Mouse (Mus musculus) MEL (cell line): ENCODE measurements around the gene Zfp91.

Source experiments
- CTCF ChIP-seq, 3 experiments: IDR thresholded peaks in 2 of 3; conservative IDR thresholded peaks in 1 of 3; 2 replicates each; pipeline ENCODE4 v1.5.1; 2011 to 2012; ENCODE audit warnings: low read length in 3 of 3, low read depth in 2 of 3, mild to moderate bottlenecking in 2 of 3, improper control_type of control experiment in 1 of 3, inconsistent platforms in 1 of 3, mixed read lengths in 1 of 3, moderate library complexity in 1 of 3; ENCODE audit not compliant: control insufficient read depth in 1 of 3, insufficient read depth in 1 of 3, poor library complexity in 1 of 3, severe bottlenecking in 1 of 3
- GATA1 ChIP-seq: IDR thresholded peaks from 2 replicates; pipeline ENCODE4 v1.6.1; 2011; ENCODE audit warnings: low read depth, low read length, improper control_type of control experiment
- KAT2A ChIP-seq: conservative IDR thresholded peaks from 2 replicates; pipeline ENCODE4 v1.6.1; 2012; ENCODE audit warnings: low read depth, low read length, improper control_type of control experiment, inconsistent platforms
- MAZ ChIP-seq: IDR thresholded peaks from 2 replicates; pipeline ENCODE4 v1.6.1; 2012; ENCODE audit warnings: low read depth, mild to moderate bottlenecking, inconsistent platforms, low read length, improper control_type of control experiment
- NELFE ChIP-seq: IDR thresholded peaks from 2 replicates; pipeline ENCODE4 v1.6.1; 2011; ENCODE audit warnings: low read depth, low read length, improper control_type of control experiment
- POLR2A ChIP-seq, 2 experiments: IDR thresholded peaks; 2 replicates each; pipeline ENCODE4 v1.6.1; 2011 to 2012; ENCODE audit warnings: low read length in 2 of 2, mild to moderate bottlenecking in 2 of 2, control low read depth in 1 of 2, improper control_type of control experiment in 1 of 2, low read depth in 1 of 2, moderate library complexity in 1 of 2; ENCODE audit not compliant: control insufficient read depth in 1 of 2, insufficient read depth in 1 of 2, poor library complexity in 1 of 2
- POLR2AphosphoS2 ChIP-seq: IDR thresholded peaks from 2 replicates; pipeline ENCODE4 v1.6.1; 2011; ENCODE audit warnings: low read length, improper control_type of control experiment
- USF1 ChIP-seq: IDR thresholded peaks from 2 replicates; pipeline ENCODE4 v1.6.1; 2014; ENCODE audit warnings: low read depth, mild to moderate bottlenecking, inconsistent platforms, low read length, improper control_type of control experiment, moderate library complexity
- ZNF384 ChIP-seq: IDR thresholded peaks from 2 replicates; pipeline ENCODE4 v1.6.1; 2012; ENCODE audit warnings: low read depth, mild to moderate bottlenecking, inconsistent platforms, low read length, improper control_type of control experiment

DNA sequence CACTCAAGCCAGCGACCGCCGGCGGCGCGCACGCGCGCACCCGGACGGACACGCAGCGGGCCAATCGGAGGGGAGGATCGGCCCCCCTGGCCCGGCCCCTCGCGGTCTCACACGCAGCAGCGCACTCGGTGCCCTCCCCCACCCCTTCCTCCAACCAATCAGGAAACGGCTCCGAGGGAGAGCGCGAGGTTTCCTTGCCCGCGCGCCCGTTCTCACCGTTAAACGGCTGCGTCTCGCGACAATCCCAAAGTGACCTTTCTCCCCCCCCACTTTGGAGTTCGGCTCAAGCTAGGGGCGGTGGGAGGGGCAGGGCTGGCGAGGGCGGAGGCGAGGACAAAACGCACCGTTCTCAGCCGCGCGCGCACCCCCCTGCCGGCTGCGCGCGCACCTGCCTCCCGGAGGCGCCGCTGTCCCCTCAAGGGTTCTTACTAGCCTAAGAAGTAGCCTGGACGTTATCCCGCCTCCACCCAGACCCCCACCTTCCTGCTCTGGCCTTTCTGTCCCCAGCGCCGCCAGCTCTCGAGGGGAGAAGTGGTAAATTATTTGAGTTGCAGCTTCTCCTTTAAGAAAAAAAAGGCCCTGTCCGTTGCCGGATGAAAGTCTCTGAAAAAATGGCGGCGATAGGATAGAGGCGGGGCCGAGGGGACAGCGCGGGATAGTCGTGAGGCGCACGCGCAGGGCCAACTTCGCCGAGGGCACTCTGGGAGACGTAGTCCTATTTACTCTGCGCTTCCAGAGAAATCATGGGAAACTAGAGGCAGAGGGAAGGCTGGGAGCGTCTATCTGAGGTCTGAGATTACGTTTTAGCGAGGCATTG is at the start of gene Zfp91, which contains the start of gene Lpxn:
- TF ChIP-seq POLR2A (IDR thresholded peaks at IDR 0.05; ENCODE audit: control insufficient read depth in 1 of 2, insufficient read depth in 1 of 2, low read depth in 1 of 2, low read length in 2 of 2, poor library complexity in 1 of 2) = peak; percentile 54 to 57; a peak in 2 of 4 replicates
- TF ChIP-seq MAZ = peak; percentile 71; the same call in 1 of the 2 replicates
- TF ChIP-seq KAT2A = peak; percentile 90
- TF ChIP-seq USF1 = no peak
- no peak for TF ChIP-seq GATA1
- no peak for TF ChIP-seq CTCF (IDR thresholded peaks at IDR 0.05 in 2 of 3, conservative IDR thresholded peaks at IDR 0.05 in 1 of 3; ENCODE audit: control insufficient read depth in 1 of 3, insufficient read depth in 1 of 3, low read depth in 2 of 3, low read length in 3 of 3, poor library complexity in 1 of 3, severe bottlenecking in 1 of 3)
- peak; percentile 99 for TF ChIP-seq ZNF384
- TF ChIP-seq POLR2AphosphoS2 = peak; percentile 34; the same call in 1 of the 2 replicates
- peak; percentile 57 for TF ChIP-seq NELFE
